Mouse (Mus musculus) regulatory T cell (primary cell): ENCODE results near the gene Tnfrsf22.

Experiments used
- in situ Hi-C: fragments of 300-600 bp; cut with MboI, MseI; formaldehyde crosslinking; loops from one replicate; pipeline ENCODE4 v1.15.1; 2025; ENCODE audit warnings: high pct_unique_total_duplicates

The Tnfrsf22 gene

GRCm38 (mm10) chr7:143631503-143631902, 18.0 kb downstream of the Tnfrsf22 start:
- in situ Hi-C loops, result no loop called here

DNA sequence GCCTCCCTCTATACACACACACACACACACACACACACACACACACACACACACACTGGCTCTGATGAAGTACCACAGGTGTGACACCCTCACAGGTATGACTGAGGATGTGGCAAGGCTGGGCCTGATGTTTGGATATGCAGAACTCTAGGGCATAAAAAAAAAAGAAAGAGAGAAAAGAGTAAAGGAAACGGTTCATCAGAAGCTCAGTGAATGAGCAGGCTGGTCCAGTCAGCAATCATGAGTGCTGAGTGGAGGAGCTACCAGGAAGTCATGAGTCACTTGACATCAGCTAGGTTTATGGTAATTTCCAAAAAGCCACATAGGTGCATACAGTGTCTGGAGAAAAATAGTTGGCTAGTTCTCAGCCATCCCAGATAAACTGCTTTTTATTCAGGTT, 20.0 kb downstream of the Tnfrsf22 start:
- in situ Hi-C loops, result no loop called here

DNA sequence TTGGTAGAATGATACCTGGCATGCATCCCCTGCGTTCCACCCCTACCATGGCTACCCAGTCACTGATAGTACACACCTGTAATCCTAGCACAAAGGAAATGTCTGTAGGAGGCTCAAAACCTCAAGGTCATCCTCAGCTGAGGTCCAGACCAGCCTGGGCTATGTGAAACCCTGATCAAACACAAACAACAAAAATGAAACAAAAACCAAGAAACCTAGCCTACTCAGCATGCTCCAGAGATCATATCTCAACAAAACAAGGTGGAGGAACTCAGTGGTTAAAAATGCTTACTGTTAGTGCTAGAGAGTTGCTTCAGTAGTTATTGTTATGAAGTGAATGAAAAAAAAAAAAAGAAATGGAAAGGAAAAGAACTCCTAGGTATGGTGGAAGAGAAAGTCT, 20.9 kb downstream of the Tnfrsf22 start, which contains the start of gene Tnfrsf26:
Tnfrsf26 (minus strand) TSS at position 183 of the 400 bp plus-strand sequence.
- in situ Hi-C loops, result no loop called here

- in situ Hi-C loops, result no loop called here
Observed at GRCm38 (mm10) chr7:143627555-143628286, 21.7 kb downstream of the Tnfrsf22 start.

- in situ Hi-C loops, result no loop called here
Observed at GRCm38 (mm10) chr7:143626178-143626577, 23.3 kb downstream of the Tnfrsf22 start.

- in situ Hi-C loops, result no loop called here
Observed at GRCm38 (mm10) chr7:143625151-143625550, 24.3 kb downstream of the Tnfrsf22 start.

- in situ Hi-C loops, result no loop called here
Observed at GRCm38 (mm10) chr7:143624561-143624960, 24.9 kb downstream of the Tnfrsf22 start.

- in situ Hi-C loops, result no loop called here
Observed at GRCm38 (mm10) chr7:143620951-143621350, 28.5 kb downstream of the Tnfrsf22 start.

- in situ Hi-C loops, result no loop called here
Observed at GRCm38 (mm10) chr7:143614404-143615135, 34.9 kb downstream of the Tnfrsf22 start.

- in situ Hi-C loops, result no loop called here
Observed at GRCm38 (mm10) chr7:143612215-143612614, 37.2 kb downstream of the Tnfrsf22 start.

DNA sequence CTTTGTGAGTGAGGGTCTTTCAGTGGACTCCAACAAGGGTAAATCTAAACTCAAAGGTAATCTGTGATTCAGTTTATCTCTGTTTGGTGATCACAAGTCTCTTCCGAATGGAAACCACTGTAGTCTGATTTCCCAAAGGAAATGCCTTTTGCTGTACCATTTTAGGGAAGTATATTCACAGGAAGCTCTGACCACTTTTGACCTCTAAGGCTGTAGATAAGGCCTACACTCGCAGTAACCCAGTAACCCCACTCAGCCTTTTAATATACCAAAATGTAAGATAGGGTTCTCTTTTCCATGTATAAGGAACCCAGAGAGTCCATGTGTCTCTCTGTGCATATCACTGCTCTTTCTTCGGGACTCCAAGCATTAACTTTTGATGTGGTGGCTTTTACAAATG, 44.1 kb downstream of the Tnfrsf22 start:
- in situ Hi-C loops, result no loop called here

DNA sequence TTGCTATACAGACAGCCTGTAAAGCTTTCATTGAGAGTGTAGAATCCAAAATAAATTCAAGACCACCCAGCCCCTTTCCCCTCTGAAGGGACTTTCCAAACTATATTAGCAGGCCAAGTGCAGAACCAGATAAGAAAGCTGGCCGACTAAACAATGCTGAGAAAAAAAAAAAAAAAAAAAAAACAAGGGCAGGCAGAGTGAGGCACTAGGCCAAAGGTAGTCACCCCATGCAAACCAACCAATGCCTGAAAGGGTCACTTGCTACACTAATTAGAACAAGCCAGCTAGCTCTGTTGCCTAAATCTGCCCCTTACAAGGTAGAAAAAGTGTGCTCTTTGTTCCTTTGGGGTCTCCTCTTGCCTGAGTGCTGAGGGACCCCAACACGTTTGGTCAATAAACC, 44.6 kb downstream of the Tnfrsf22 start:
- in situ Hi-C loops, result no loop called here

GRCm38 (mm10) chr7:143601705-143602104, 47.8 kb downstream of the Tnfrsf22 start:
- in situ Hi-C loops, result no loop called here

GRCm38 (mm10) chr7:143600231-143600740, 49.2 kb downstream of the Tnfrsf22 start:
- in situ Hi-C loops, result no loop called here

GRCm38 (mm10) chr7:143599428-143600230, 49.8 kb downstream of the Tnfrsf22 start, which contains the start of gene Cars:
Gene Cars (minus strand): TSS chr7:143600090.
- in situ Hi-C loops, result loop anchor here (5.0 kb wide), 2 partner anchors 93 to 153 kb away; no protein-coding TSS in a partner anchor

DNA sequence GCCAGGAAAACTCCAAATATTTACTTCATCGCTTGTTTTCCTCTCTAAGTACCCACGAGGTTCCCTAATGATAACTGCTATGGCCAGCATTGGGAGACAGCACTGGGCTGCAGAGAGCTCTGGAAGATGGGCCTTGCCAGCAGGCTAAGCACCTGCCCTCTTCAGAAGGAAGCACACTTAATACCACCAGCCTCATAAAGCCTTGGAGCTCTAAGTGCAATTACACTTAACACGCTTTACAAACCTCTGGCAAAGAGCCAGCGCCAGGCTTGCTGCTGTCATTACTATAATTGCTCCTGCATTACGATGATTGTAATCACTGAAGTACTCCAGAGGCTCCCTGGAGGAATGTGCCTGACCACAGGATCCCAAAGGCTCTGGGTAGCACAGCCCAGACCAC, 54.6 kb downstream of the Tnfrsf22 start:
- in situ Hi-C loops, result loop anchor here (5.0 kb wide), 2 partner anchors 97 to 157 kb away; no protein-coding TSS in a partner anchor

DNA sequence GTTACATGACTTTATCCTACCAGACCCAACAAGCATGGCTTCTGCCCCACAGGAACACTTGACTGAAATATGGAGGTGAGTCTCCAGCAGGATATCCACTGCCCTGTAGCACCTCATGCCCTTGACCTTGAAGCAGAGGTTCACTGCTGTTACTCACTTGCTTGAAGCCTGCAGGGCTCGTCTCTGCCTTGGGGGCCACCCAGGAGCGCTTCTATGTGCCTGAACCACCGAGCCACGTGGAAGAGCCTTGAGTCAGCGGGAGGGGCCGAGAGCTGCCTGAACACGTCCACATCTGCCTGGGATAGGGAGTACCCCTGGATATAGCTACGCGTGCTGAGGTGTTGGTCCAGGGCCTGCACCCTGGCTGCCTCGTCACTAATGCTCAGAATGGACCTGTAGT, 57.2 kb downstream of the Tnfrsf22 start:
- in situ Hi-C loops, result no loop called here

GRCm38 (mm10) chr7:143588006-143588405, 61.5 kb downstream of the Tnfrsf22 start:
- in situ Hi-C loops, result no loop called here

GRCm38 (mm10) chr7:143587586-143587985, 61.9 kb downstream of the Tnfrsf22 start:
- in situ Hi-C loops, result no loop called here
